Mouse (Mus musculus) spleen, embryonic (tissue): ENCODE measurements around the gene Skap1.
"Not testable (repeated sequence)": the region's sequence is repeated elsewhere in the genome, so short reads cannot be mapped to it uniquely, and the experiment has no call there.

ENCODE experiments used
- CTCF ChIA-PET: fragments of 350-600 bp; sonication (Branson Sonifier 250); formaldehyde crosslinking; loops from one replicate; lab custom pipeline; 2022; lab: Charles Lee

The Skap1 gene

GRCm38 (mm10) chr11:96685381-96685780 lies 221.0 kb downstream of the Skap1 start:
- CTCF ChIA-PET = no interaction called here

GRCm38 (mm10) chr11:96686713-96687280 lies 222.4 kb downstream of the Skap1 start:
- CTCF ChIA-PET = no interaction called here

GRCm38 (mm10) chr11:96692250-96692649 lies 227.9 kb downstream of the Skap1 start:
- CTCF ChIA-PET = no interaction called here

- CTCF ChIA-PET = interaction anchor here (0.6 kb wide), 1 partner anchor 94 kb away, joined by 6 read pairs; no protein-coding TSS in a partner anchor
Measured at GRCm38 (mm10) chr11:96693360-96693759, 229.0 kb downstream of the Skap1 start.

- CTCF ChIA-PET = no interaction called here
Measured at GRCm38 (mm10) chr11:96694774-96695173, 230.4 kb downstream of the Skap1 start.

GRCm38 (mm10) chr11:96696168-96696727 lies 231.9 kb downstream of the Skap1 start:
- CTCF ChIA-PET = no interaction called here

GRCm38 (mm10) chr11:96696842-96697455 lies 232.6 kb downstream of the Skap1 start:
- CTCF ChIA-PET = interaction anchor here (0.7 kb wide), 1 partner anchor 90 kb away, joined by 5 read pairs; no protein-coding TSS in a partner anchor

- CTCF ChIA-PET = interaction anchor here (0.7 kb wide), 1 partner anchor 89 kb away, joined by 5 read pairs; no protein-coding TSS in a partner anchor
Measured at GRCm38 (mm10) chr11:96697467-96697866, 233.1 kb downstream of the Skap1 start.

- CTCF ChIA-PET = no interaction called here
Measured at GRCm38 (mm10) chr11:96703813-96704212, 239.4 kb downstream of the Skap1 start.

- CTCF ChIA-PET = no interaction called here
Measured at GRCm38 (mm10) chr11:96711268-96711667, 246.9 kb downstream of the Skap1 start.

GRCm38 (mm10) chr11:96711670-96712069 lies 247.3 kb downstream of the Skap1 start:
- CTCF ChIA-PET = no interaction called here

- CTCF ChIA-PET = no interaction called here
Measured at GRCm38 (mm10) chr11:96713210-96714005, 249.0 kb downstream of the Skap1 start.

- CTCF ChIA-PET = no interaction called here
Measured at GRCm38 (mm10) chr11:96714011-96714410, 249.6 kb downstream of the Skap1 start.

- CTCF ChIA-PET = not testable (repeated sequence)
Measured at GRCm38 (mm10) chr11:96715168-96715567, 250.8 kb downstream of the Skap1 start.

- CTCF ChIA-PET = no interaction called here
Measured at GRCm38 (mm10) chr11:96718609-96719008, 254.2 kb downstream of the Skap1 start.

- CTCF ChIA-PET = no interaction called here
Measured at GRCm38 (mm10) chr11:96725833-96726232, 261.4 kb downstream of the Skap1 start.

GRCm38 (mm10) chr11:96728577-96728976 lies 264.2 kb downstream of the Skap1 start:
- CTCF ChIA-PET = interaction anchor here (0.7 kb wide), 1 partner anchor 928 kb away, joined by 3 read pairs; no protein-coding TSS in a partner anchor

GRCm38 (mm10) chr11:96729462-96729861 lies 265.1 kb downstream of the Skap1 start:
- CTCF ChIA-PET = no interaction called here

GRCm38 (mm10) chr11:96730327-96730726 lies 265.9 kb downstream of the Skap1 start:
- CTCF ChIA-PET = no interaction called here

- CTCF ChIA-PET = interaction anchor here (0.6 kb wide), 1 partner anchor 189 kb away, joined by 3 read pairs; no protein-coding TSS in a partner anchor
Measured at GRCm38 (mm10) chr11:96732657-96733056, 268.3 kb downstream of the Skap1 start.

GRCm38 (mm10) chr11:96735908-96736307 lies 271.5 kb downstream of the Skap1 start:
- CTCF ChIA-PET = no interaction called here

GRCm38 (mm10) chr11:96736361-96736760 lies 272.0 kb downstream of the Skap1 start:
- CTCF ChIA-PET = no interaction called here
